Mouse (Mus musculus) right cerebral cortex, postnatal 4 days (tissue): ENCODE data around the gene Ctbp2.

ENCODE experiments used
- DNase-seq: peaks from one replicate; pipeline ENCODE4 v3.0.0-alpha.2; 2022

Ctbp2 gene

DNA sequence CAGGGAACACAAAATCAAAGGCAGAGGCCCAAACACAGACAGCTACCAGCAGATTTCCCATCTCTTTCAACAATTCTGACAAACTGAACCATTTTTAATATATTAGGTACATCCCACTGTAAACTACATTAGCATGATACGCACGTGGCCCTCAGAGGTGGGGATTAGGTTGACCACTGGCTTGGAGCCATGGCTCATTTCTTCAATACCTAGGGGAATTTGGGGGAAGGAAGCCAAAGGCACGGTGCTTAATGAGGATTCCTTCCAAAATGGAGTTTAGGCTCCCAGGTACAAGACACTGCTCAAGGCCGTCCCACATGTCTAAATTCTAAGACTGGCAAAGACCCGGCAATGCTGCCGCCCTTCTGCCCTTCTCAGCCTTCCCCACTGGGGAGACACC, 121.9 kb downstream of the Ctbp2 start:
- no peak for DNase-seq

GRCm38 (mm10) chr7:133001388-133001787, 122.8 kb downstream of the Ctbp2 start:
- peak; percentile 1 for DNase-seq

DNA sequence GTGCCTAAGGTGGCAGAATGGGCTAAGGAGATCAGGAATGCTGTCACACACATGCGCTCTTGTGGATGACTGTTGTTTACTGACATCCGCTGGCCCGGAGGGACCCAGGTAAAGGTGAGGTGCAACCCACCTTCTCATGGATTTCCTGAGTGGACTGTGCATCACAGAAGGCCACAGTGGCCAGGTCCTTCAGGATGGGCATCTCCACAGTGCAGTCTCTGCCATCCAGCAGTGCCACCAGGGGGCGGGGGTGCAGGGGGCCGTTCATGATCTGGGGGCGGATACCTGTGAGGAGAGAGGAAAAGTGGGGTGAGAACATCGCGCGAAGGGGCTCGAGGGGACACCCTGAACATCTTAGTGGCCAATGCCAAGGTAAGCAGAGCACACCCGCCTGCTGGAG, 125.1 kb downstream of the Ctbp2 start:
- DNase-seq = no peak

DNA sequence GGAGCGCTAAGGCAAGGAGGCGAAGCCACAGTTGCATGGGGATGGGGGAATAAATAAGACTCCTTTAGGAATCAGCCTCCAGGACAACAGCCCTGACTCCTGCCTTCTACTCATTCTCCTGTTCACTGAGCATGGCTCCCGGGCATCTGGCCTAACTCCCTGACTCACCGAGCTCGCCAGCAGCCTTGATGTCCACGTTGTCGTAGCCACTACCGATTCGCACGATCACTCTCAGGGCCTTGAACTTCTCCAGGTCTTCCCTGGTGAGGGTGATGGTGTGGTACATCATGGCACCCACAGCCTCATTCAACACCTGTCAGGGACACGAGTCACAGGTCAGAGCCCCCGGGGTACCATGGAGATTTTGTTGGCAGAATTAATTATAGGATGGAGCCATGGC, 125.5 kb downstream of the Ctbp2 start:
- DNase-seq = no peak

DNA sequence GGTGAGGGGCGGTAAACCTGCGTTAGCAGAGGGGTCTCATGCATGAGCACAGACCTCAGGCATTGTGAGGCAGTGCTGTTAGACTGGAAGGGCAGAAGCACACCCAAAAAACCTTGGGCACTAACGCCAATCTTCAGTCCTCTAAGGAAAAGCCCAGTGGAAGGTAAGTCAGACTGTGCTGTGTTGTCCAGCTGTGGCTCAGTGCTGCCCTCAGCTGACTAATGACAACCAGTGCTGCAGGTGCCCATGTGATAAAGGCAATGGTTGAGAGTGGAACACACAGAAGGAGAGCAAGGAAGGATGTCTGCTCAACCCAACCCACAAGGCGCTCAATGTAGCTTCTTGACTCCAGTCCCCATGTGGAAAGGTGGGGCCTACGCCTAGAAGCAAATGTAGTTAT, 127.8 kb downstream of the Ctbp2 start:
- no peak for DNase-seq

DNA sequence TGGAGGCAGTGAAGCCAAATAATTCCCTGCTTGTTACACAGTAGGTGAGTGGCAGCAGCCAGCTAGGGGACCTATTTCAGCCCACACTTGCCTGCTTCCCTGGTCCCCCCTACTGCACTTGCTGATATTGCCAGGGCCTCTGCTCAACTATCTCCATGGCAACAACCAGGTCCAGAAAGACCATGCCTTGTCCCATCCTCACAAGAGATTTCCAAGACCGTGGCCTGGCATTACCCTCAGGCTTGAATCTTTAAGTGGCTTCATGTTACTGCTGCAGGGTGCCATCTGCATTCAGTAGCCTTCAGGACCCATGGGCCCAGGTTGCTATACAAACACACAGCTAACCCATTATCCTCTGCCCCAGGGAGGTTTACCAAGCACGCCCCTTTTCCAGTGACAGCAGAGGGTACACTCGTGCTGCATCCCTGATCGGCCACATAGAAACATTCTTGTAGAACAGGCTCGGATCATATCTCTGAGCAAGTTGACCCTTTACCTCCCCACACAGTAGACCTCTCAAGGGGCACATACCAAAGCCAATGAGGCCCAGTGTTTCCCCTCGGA, 129.4 kb downstream of the Ctbp2 start:
- no peak for DNase-seq

DNA sequence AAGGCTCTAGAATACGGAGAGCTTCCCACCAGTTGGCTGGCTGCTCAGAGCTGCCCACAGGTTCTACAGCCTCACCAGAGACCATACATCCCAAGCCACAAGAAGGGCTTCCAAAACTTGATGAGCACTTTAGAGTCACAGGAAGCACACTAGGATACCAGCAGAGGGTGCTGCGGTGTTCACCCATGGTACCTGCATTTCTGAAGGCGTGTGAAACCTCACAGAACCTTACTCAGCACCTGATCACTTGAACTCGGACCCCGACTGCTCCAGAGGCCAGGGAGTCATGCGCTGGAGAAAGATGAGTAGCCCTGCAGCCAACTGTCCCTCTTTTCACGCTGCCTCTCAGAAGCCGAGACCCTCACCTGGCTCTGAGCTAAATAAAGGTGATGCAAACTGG, 130.0 kb downstream of the Ctbp2 start:
- no peak for DNase-seq

GRCm38 (mm10) chr7:132992967-132993615, 131.1 kb downstream of the Ctbp2 start:
- DNase-seq = no peak

GRCm38 (mm10) chr7:132991240-132991900, 132.8 kb downstream of the Ctbp2 start:
- no peak for DNase-seq

- DNase-seq = no peak
Observed at GRCm38 (mm10) chr7:132989839-132990238, 134.3 kb downstream of the Ctbp2 start.

- no peak for DNase-seq
Observed at GRCm38 (mm10) chr7:132982639-132983038, 141.5 kb downstream of the Ctbp2 start.

GRCm38 (mm10) chr7:132977981-132978380, 146.2 kb downstream of the Ctbp2 start:
- no peak for DNase-seq

DNA sequence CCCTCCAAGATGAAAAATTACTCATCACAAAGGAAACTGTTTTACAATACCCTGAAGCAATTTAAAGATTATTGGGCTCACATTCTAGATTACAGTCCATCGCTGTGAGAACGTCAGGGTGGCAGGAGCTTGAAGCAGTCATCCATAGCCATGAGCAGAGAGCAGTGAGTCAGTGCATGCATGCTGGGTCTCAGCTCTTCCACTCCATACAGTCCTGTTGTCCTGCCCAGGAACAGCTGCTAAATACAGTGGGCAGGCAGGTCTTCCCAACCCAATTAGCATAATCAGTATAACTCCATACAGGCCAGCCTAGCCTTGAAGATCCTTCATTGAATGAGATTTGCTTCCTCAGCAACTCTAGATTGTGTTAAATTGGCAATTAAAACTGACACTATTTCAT, 148.1 kb downstream of the Ctbp2 start:
- DNase-seq = no peak

DNA sequence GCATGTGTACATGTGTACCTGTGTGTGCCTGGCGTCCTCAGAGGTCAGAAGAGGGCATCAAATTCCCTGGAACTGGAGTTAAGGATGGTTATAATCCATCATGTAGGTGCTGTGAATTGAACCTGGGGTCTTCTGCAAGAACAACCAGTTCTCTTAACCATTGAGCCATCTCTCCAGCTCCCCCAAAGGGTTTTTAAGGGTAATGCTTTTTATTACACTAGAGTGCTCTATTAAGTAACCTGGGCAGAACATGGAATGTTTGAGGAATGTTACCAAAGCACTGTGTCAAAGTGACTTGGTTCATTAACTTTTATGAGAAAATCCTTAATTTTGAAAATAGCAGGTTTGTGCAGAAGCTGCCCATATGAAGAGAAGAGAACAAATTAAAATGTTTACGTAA, 152.1 kb downstream of the Ctbp2 start:
- no peak for DNase-seq

GRCm38 (mm10) chr7:132965707-132966106, 158.4 kb downstream of the Ctbp2 start:
- DNase-seq = no peak

- DNase-seq = no peak
Observed at GRCm38 (mm10) chr7:132964395-132964794, 159.8 kb downstream of the Ctbp2 start.

- DNase-seq = no peak
Observed at GRCm38 (mm10) chr7:132950613-132951012, 173.5 kb downstream of the Ctbp2 start.

- DNase-seq = no peak
Observed at GRCm38 (mm10) chr7:132949968-132950367, 174.2 kb downstream of the Ctbp2 start.

DNA sequence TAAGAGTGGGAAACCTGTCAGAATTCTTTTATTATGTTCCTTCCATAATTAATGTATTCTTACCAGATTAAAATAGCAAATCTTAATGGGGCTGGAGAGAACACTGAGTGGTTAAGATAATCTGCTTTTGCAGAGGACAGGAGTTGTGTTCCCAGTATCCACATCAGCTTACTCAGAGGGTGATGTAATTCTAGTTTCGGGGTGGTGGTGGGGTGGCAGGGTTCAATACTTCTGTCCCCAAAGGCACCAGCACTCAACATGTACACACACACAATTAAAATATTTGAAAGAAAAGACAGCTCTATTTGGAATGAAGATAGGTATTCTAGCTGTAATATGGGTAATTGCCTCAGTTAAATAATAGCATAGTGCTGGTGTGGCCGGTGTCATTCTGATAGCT, 183.6 kb downstream of the Ctbp2 start:
- no peak for DNase-seq

GRCm38 (mm10) chr7:132939118-132939517, 185.0 kb downstream of the Ctbp2 start:
- no peak for DNase-seq
